Mouse (Mus musculus) heart, embryonic 14.5 days (tissue): Measurements from ENCODE around the gene Mgat4a. TPM values are rescaled to one million over a fixed set of nuclear protein-coding genes. Genes with fewer than 3 reads are reported as not detected.

Source experiments
- ATAC-seq: fragments of 200-750 bp; cut with Nextera tagmentation; 2 replicates; pipeline ENCODE4 v1.8.0; 2017; ENCODE audit warnings: low read depth, moderate TSS enrichment; ENCODE audit not compliant: insufficient number of reproducible peaks, insufficient read depth, low FRiP score
- H3K27ac ChIP-seq, 2 experiments: fragments of 200-500 bp in 1 of 2; fragments of 300-500 bp in 1 of 2; sonication (generic) in 1 of 2; replicated peaks in 1 of 2; 2 replicates each; pipeline ENCODE4 v1.5.1; 2012 to 2014; ENCODE audit warnings: low read depth in 2 of 2, low read length in 2 of 2, control low read depth in 1 of 2, mild to moderate bottlenecking in 1 of 2, mixed read lengths in 1 of 2; ENCODE audit not compliant: control insufficient read depth in 1 of 2, insufficient read depth in 1 of 2
- H3K27me3 ChIP-seq: fragments of 300-500 bp; sonication (generic); 2 replicates; pipeline ENCODE4 v1.6.1; 2014; ENCODE audit warnings: mild to moderate bottlenecking, low read length, control low read depth; ENCODE audit not compliant: control insufficient read depth, insufficient read depth
- H3K36me3 ChIP-seq: fragments of 300-500 bp; sonication (generic); 2 replicates; pipeline ENCODE4 v1.6.1; 2014; ENCODE audit warnings: mild to moderate bottlenecking, control low read depth, low read length, mixed read lengths; ENCODE audit not compliant: control insufficient read depth, insufficient read depth
- H3K4me1 ChIP-seq, 2 experiments: fragments of 200-500 bp in 1 of 2; fragments of 300-500 bp in 1 of 2; sonication (generic) in 1 of 2; 2 replicates each; pipeline ENCODE4 v1.6.1; 2012 to 2014; ENCODE audit warnings: low read length in 2 of 2, control low read depth in 1 of 2, mixed read lengths in 1 of 2; ENCODE audit not compliant: control insufficient read depth in 2 of 2, insufficient read depth in 2 of 2
- H3K4me2 ChIP-seq: fragments of 300-500 bp; sonication (generic); 2 replicates; pipeline ENCODE4 v1.6.1; 2014; ENCODE audit warnings: mild to moderate bottlenecking, low read length
- H3K4me3 ChIP-seq, 2 experiments: fragments of 200-500 bp in 1 of 2; fragments of 300-500 bp in 1 of 2; sonication (generic) in 1 of 2; 2 replicates each; pipeline ENCODE4 v1.5.1; 2012 to 2014; ENCODE audit warnings: low read length in 2 of 2, mild to moderate bottlenecking in 2 of 2, control low read depth in 1 of 2, low read depth in 1 of 2, moderate library complexity in 1 of 2; ENCODE audit not compliant: control insufficient read depth in 1 of 2, insufficient read depth in 1 of 2
- H3K9ac ChIP-seq: fragments of 300-500 bp; sonication (generic); 2 replicates; pipeline ENCODE4 v1.6.1; 2014; ENCODE audit warnings: mild to moderate bottlenecking, low read length
- H3K9me3 ChIP-seq: fragments of 300-500 bp; sonication (generic); 2 replicates; pipeline ENCODE4 v1.6.1; 2016; ENCODE audit warnings: low read length, control low read depth; ENCODE audit not compliant: control insufficient read depth
- WGBS: fragments of 180-500 bp; shearing (Covaris S2); extraction: QIAGEN DNeasy Blood & Tissue Kit; methylation state at CpG from one replicate; pipeline ENCODE4 v1.1.7; 2014; 5-methylcytosine and 5-hydroxymethylcytosine counted together
- polyA plus RNA-seq: library from polyadenylated mRNA; unstranded; fragments of >200 nt; fragmentation: Nextera tagmentation; extraction: Ambion mirVana; gene quantifications from 2 replicates; pipeline ENCODE4 v1.2.1, GENCODE M21; 2014

The Mgat4a gene
- polyA plus RNA-seq, 1 experiment from 2014 or later, result 5.8 TPM

GRCm38 (mm10) chr1:37407228-37407627 lies 133.6 kb downstream of the Mgat4a start:
- 80% methylated on average over 8 of the region's 8 CpGs for WGBS
- Histone ChIP-seq H3K9me3 (no peaks in the 10 kb centered on the region), H3K27ac (no peak overlapping the region), H3K36me3 (peaks cover 3% of the 10 kb centered on the region; the same call in 1 of the 2 replicates), H3K4me1 (peaks cover 2 to 3% of the 10 kb centered on the region in 2 experiments; a peak in 2 of 4 replicates), H3K27me3 (no peaks in the 10 kb centered on the region), H3K4me2 (no peak overlapping the region), H3K9ac (no peak overlapping the region), H3K4me3 (no peak overlapping the region)
- ATAC-seq, result no peak

DNA sequence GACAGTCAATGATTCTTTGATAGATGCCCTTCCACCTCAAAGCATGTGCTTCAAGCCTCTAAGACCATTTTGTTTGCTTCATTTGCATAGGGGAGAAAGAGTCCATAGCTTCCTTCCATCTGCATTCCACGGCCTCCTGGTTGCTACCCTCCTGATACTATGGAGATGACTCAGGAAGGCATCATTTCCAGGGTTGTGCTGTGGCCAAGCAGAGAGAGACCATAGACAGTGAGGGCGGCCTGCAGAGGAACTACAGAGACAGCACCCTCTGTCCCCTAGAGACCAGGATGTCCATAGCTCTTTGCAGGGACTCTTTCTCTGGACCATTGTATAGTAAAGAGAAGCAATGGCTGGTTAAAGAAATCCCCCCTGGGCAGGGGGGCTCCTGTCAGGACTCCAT lies 135.7 kb downstream of the Mgat4a start:
- no peak overlapping the region for H3K4me2 ChIP-seq
- no peak overlapping the region for H3K27ac ChIP-seq
- no peaks in the 10 kb centered on the region for H3K9me3 ChIP-seq
- ATAC-seq, result no peak
- peaks cover 2 to 7% of the 10 kb centered on the region in 2 experiments for H3K4me1 ChIP-seq
- H3K4me3 ChIP-seq, result no peak overlapping the region
- no peaks in the 10 kb centered on the region for H3K27me3 ChIP-seq
- no peak overlapping the region for H3K9ac ChIP-seq
- WGBS, result 84% methylated on average over 2 of the region's 2 CpGs
- H3K36me3 ChIP-seq, result peaks cover 3% of the 10 kb centered on the region; the same call in 1 of the 2 replicates

DNA sequence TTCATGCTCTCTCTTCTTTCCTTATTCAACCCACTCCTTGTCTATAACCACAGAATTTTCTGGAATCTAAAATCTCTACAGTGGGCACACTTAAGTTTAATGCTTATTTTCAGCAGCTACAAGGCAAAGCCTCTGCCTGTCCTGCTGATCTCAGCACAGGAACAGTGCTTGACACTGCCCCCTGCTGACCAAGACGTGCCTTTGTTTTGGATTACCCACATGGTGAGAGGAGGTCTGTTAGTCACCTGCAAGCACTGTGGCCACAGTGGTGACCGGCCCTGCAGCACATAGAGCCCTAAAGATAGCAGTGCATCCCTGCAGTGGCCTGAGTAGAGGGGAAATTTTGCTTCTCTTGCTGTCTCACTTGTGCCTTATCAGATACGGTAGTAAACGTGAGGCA lies 139.1 kb downstream of the Mgat4a start:
- Histone ChIP-seq H3K36me3 (peaks cover 3% of the 10 kb centered on the region; the same call in 1 of the 2 replicates), H3K4me1 (peaks cover 18 to 25% of the 10 kb centered on the region in 2 experiments), H3K9ac (no peak overlapping the region), H3K4me2 (no peak overlapping the region), H3K27me3 (no peaks in the 10 kb centered on the region), H3K9me3 (no peaks in the 10 kb centered on the region), H3K27ac (no peak overlapping the region), H3K4me3 (no peak overlapping the region)
- ATAC-seq, result no peak
- WGBS, result 51% methylated on average over 4 of the region's 4 CpGs

DNA sequence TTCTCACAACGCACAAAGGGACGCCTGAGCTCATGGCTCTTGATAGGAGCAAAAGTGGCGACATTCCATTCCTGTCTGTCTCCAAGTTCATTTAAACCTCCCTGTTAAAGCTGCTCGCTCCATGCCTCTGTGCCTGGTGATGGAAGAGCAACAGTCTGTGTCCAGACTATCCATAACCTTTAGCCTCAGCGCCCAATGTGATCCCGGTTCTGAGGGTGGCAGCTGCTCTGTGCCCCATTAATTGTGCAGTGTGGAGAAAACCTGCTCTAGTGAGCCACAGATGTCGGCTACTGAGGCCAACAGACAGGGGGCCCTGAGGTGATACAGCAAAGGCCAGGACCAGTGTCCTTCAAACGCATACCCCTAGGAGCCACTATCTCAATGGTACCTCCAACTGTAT lies 141.1 kb downstream of the Mgat4a start:
- Histone ChIP-seq H3K9me3 (no peaks in the 10 kb centered on the region), H3K4me1 (peaks cover 18 to 25% of the 10 kb centered on the region in 2 experiments), H3K4me2 (peak overlapping the region; percentile 27), H3K9ac (peak overlapping the region; percentile 41; the same call in 1 of the 2 replicates), H3K4me3 (no peak overlapping the region), H3K27me3 (no peaks in the 10 kb centered on the region), H3K27ac (peak overlapping the region; percentile 80 to 82), H3K36me3 (0 out of 2 replicates have a peak, but pooled peaks cover 10% of the 10 kb centered on the region)
- WGBS, result 25% methylated on average over 8 of the region's 8 CpGs
- ATAC-seq, result peak; percentile 29; the same call in 1 of the 2 replicates

DNA sequence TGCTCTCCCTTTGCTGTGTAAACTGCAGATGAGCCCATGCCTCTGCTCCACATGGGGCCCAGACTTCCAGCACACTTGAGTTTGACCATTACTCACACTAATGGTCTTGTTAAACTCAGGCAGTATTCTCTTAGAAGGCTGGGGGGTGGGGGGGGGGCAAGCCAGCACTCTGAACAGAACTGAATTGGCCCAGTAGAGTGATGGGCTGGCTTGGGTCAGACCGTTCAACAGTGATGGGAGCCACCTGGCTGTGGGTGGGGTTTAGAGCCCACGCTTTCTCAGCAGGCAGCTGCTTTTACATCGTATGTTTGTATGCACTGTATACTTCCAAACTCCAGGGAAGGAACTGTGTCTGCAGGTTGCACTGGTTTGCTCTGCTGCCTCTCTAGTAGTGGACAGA lies 141.9 kb downstream of the Mgat4a start:
- 38% methylated on average over 3 of the region's 3 CpGs for WGBS
- Histone ChIP-seq H3K9me3 (no peaks in the 10 kb centered on the region), H3K9ac (no peak overlapping the region), H3K4me1 (peaks cover 18 to 25% of the 10 kb centered on the region in 2 experiments), H3K36me3 (peaks cover 16% of the 10 kb centered on the region), H3K27me3 (no peaks in the 10 kb centered on the region), H3K4me2 (0 out of 2 replicates have a peak overlapping the region, but pooled peaks have one; percentile 27), H3K4me3 (no peak overlapping the region), H3K27ac (peak overlapping the region; percentile 80 to 82)
- ATAC-seq, result no peak

- Histone ChIP-seq H3K9ac (no peak overlapping the region), H3K27me3 (no peaks in the 10 kb centered on the region), H3K4me3 (no peak overlapping the region), H3K4me1 (peaks cover 18 to 25% of the 10 kb centered on the region in 2 experiments), H3K9me3 (no peaks in the 10 kb centered on the region), H3K27ac (no peak overlapping the region), H3K36me3 (peaks cover 30% of the 10 kb centered on the region), H3K4me2 (no peak overlapping the region)
- ATAC-seq, result no peak
- 71% methylated on average over 1 of the region's 1 CpGs for WGBS
These were observed 144.3 kb downstream of the Mgat4a start for GRCm38 (mm10) chr1:37396481-37396880.

DNA sequence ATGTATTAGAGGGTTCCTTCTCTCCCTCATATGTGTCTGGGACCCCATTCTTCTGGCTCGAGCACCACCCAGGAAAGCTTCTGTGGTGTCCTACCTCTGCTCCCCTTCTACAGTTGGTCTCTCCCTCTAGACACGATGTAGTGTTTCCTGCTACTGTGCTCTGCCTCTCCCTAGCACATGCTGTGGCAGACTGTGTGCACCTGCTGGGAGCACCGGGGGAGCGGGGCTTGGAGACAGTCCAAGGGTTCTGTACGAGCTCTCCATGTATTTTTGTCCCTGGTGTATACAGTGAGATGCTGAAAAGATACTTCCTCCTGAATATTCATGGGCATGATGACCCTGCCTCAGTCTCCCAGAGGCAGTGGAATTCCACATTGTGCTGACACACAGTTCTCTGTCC lies 147.6 kb downstream of the Mgat4a start:
- WGBS, result 61% methylated on average over 5 of the region's 5 CpGs
- peaks cover 52% of the 10 kb centered on the region for H3K36me3 ChIP-seq
- no peak overlapping the region for H3K27ac ChIP-seq
- H3K27me3 ChIP-seq, result no peaks in the 10 kb centered on the region
- ATAC-seq, result no peak
- no peak overlapping the region for H3K4me2 ChIP-seq
- no peak overlapping the region for H3K4me3 ChIP-seq
- H3K4me1 ChIP-seq, result peaks cover 3 to 5% of the 10 kb centered on the region in 2 experiments; a peak in 2 of 4 replicates
- H3K9ac ChIP-seq, result no peak overlapping the region
- no peaks in the 10 kb centered on the region for H3K9me3 ChIP-seq
